Mouse (Mus musculus): Measurements from ENCODE around the gene Irf2bp2. TPM values are rescaled to one million over a fixed set of nuclear protein-coding genes. Genes with fewer than 3 reads are reported as not detected.

The Irf2bp2 gene
- polyA plus RNA-seq, 1 experiment: 1.3 TPM

DNA sequence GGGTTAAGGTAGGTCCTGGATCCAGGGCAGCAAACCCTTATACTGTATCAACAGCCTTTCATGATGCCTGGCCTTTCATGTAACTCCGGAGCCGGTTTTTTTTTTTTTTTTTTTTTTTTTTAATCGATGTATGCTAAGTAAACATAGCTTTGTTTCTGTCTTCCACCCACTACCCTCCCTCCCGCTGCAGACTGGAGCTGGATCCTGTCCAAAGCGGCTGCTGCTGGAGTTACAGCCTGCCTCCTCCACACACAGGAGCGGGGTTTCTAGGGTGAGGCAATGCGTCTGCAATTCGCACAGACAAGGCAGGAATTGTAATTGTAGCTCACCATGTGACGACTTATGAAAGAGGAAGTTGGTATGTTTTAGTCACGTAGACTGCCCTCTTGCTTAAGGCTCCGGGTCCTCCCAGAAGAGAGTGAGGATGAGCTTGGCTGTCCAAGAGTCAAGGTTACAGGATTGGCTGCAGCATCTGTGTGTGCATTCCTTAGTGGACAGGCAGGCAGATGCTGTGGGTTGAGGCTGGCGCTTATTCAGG is 2.4 kb upstream of the Irf2bp2 start:
- H3K27me3 ChIP-seq (ENCODE audit: control insufficient read depth): no peaks in the 10 kb centered on the region; the same call in 1 of the 2 replicates
- no peaks in the 10 kb centered on the region for H3K9me3 ChIP-seq (ENCODE audit: control insufficient read depth, low read length)
- TF ChIP-seq GATA1 (IDR thresholded peaks at IDR 0.05; ENCODE audit: low read length) (no peak), TAL1 (IDR thresholded peaks at IDR 0.05; ENCODE audit: low read length) (no peak)
- no peak overlapping the region for H3K4me3 ChIP-seq (replicated peaks)
- peaks cover 10% of the 10 kb centered on the region for H3K36me3 ChIP-seq (ENCODE audit: control insufficient read depth)
- peaks cover 80% of the 10 kb centered on the region for H3K4me1 ChIP-seq (ENCODE audit: control insufficient read depth)

DNA sequence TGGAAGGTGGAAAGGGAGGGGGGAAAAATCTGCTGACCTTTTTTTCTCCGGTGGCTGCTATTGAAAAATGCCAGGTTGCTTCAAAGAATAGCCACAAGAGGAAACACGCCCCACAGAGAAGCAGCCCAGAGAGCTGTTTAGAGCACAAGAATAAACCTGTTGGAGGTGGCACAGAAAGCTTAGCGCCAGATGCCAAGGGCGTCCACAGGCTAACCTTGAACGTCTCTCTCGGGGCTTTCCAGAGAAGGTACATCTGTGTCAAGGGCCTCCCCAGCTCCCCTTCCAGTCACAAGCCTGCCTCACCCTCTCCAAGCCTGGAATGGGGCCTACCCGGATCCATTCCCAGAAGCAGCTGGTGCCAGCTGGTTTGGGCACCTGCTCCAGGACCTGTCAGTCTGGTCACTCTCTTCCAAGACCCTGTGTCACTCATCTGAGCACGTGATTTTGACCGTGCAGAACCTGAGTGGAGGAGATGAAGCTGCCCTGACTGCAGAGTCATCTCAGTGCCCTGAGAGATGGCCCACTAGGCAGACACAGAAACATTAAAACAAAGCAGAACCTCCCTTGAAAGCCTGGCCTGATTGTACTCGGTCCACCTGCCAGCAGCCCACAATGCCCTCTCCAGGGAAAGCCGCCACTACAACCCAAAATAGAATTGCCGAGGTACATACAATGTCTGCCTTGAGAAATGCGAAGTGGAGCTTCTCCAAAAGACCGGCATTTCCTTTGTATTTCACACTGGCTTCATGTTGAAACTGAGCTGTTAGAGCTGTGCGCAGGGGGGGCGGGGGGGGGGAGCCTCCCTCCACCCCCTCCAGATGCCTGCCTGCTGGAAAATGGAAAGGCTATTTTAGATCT is 1.6 kb upstream of the Irf2bp2 start:
- TF ChIP-seq GATA1 (IDR thresholded peaks at IDR 0.05; ENCODE audit: low read length) (no peak), TAL1 (IDR thresholded peaks at IDR 0.05; ENCODE audit: low read length) (no peak)
- peaks cover 83% of the 10 kb centered on the region for H3K4me1 ChIP-seq (ENCODE audit: control insufficient read depth)

DNA sequence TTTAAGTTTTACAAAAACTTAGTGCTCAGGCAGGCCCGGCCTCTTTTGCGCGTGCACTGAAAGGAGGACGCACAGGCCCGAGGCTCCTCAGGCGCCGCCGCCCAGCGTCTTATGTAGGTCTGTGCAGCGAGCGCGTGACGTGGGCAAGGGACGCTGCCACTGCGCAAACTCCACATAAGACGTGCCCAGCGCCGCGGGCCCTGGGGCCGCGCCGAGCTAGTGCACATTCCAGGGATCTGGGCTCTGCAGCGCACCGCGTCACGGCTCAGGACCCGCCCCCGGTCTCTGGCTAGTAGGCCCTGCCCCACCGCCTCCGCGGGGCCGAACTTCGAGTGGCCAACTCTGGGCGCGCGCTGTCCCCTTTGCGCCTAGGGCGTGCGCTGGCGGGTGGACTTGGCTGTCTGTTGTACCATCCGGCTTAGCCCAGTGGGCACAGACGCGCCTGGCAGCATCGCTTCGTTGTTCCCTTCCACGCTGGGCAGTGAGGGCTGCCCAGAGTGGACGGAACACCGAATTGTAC is 755 bp upstream of the Irf2bp2 start:
- no peaks in the 10 kb centered on the region; the same call in 1 of the 2 replicates for H3K27me3 ChIP-seq (ENCODE audit: control insufficient read depth)
- H3K4me3 ChIP-seq (replicated peaks): peak overlapping the region; percentile 94
- H3K4me1 ChIP-seq (ENCODE audit: control insufficient read depth): peaks cover 87% of the 10 kb centered on the region
- H3K36me3 ChIP-seq (ENCODE audit: control insufficient read depth): peaks cover 20% of the 10 kb centered on the region
- H3K9me3 ChIP-seq (ENCODE audit: control insufficient read depth, low read length): no peaks in the 10 kb centered on the region
- TF ChIP-seq TAL1 (IDR thresholded peaks at IDR 0.05; ENCODE audit: low read length) (no peak), GATA1 (IDR thresholded peaks at IDR 0.05; ENCODE audit: low read length) (no peak)

More for the DNA sequence above, 1.6 kb upstream of the Irf2bp2 start:
- Histone ChIP-seq H3K9me3 (ENCODE audit: control insufficient read depth, low read length) (no peaks in the 10 kb centered on the region), H3K4me3 (replicated peaks) (peak overlapping the region; percentile 94), H3K27me3 (ENCODE audit: control insufficient read depth) (no peaks in the 10 kb centered on the region; the same call in 1 of the 2 replicates), H3K36me3 (ENCODE audit: control insufficient read depth) (peaks cover 13% of the 10 kb centered on the region)

DNA sequence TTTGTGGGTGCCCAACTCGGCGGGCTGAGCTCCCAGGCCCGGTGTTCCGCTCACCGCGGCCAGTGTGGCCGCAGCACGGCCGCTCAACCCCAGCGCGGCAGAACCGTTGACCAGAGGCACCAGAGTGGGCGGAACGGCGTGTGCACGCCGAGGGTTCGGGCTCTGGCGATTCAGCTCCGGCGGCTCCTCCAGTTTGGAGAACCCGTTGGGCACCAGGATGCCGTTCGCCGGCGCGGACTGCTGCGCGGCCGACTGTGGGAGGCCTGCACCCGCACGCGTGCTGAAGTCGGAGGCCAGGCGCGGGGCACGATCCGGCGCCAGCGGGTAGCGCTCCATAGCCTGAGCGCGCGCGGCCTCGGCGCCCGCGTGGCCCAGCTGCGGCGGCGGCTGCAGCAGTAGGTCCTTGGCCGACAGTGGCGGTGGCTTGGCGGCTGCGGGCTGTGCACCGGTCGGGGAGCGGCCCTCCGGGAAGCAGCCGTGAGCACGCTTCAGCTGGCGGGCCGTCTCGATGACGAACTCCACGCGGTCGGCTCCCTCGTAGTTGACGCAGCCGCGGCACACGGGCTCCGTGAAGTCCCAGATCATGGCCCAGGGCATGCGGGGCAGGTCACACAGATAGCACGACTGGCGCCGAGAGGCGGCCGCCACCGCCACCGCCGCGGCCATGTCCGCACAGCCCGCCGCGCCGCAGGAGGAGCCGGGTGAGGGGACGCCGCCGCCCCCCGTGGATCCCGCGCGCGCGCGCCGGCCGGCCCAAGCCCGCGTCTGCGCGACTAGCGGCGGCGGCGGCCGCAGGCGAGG is 815 bp downstream of the Irf2bp2 start:
- Histone ChIP-seq H3K9me3 (ENCODE audit: control insufficient read depth, low read length) (no peaks in the 10 kb centered on the region), H3K4me1 (ENCODE audit: control insufficient read depth) (peaks cover 86% of the 10 kb centered on the region), H3K36me3 (ENCODE audit: control insufficient read depth) (peaks cover 26% of the 10 kb centered on the region), H3K4me3 (replicated peaks) (peak overlapping the region; percentile 94), H3K27me3 (ENCODE audit: control insufficient read depth) (no peaks in the 10 kb centered on the region; the same call in 1 of the 2 replicates)
- TF ChIP-seq GATA1 (IDR thresholded peaks at IDR 0.05; ENCODE audit: low read length) (no peak), TAL1 (IDR thresholded peaks at IDR 0.05; ENCODE audit: low read length) (no peak)

DNA sequence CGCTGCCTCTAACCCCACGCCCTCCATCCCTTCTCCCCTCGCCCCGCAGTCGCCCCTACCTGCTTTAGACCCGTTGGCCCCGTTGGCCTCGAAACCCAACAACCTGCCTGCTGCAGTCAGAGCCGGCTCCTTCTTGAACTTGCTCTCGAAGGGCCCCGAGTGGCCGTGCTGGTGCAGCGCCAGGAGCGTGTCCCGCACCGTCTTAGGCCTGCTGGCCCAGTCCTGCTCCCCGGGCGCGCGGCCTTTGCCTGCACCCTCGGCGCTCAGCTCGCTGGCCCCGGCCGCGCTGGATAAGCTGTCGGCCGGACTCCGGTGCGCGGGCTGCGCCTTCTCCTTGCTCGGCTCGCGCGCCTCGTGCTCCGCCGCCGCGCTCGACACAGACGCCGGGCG is 1.4 kb downstream of the Irf2bp2 start:
- Histone ChIP-seq H3K4me3 (replicated peaks) (peak overlapping the region; percentile 94), H3K4me1 (ENCODE audit: control insufficient read depth) (peaks cover 86% of the 10 kb centered on the region), H3K36me3 (ENCODE audit: control insufficient read depth) (peaks cover 31% of the 10 kb centered on the region), H3K27me3 (ENCODE audit: control insufficient read depth) (no peaks in the 10 kb centered on the region; the same call in 1 of the 2 replicates), H3K9me3 (ENCODE audit: control insufficient read depth, low read length) (no peaks in the 10 kb centered on the region)
- TF ChIP-seq GATA1 (IDR thresholded peaks at IDR 0.05; ENCODE audit: low read length) (no peak), TAL1 (IDR thresholded peaks at IDR 0.05; ENCODE audit: low read length) (no peak)

DNA sequence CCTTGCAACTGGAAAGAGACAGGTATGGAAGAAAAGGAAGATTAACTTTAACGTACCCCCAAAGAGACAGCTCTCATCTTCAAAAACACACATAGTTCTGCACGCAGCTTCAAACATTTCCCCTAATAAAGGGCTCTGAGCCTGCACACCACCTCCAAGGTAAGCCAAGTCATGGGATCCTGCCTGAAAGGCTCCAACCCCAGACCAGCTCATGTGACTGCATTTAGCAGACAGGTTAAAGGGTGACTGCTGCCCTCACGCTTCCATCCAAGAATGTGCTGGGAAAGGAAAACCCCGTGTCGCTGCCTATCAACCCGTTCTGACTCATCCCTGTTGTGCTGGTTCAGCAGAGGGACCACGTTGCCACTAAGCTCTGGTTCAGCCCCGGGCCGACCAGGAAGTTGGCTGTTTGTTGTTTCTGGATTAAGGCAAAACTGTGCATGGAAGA is 1.9 kb downstream of the Irf2bp2 start:
- peaks cover 85% of the 10 kb centered on the region for H3K4me1 ChIP-seq (ENCODE audit: control insufficient read depth)
- H3K36me3 ChIP-seq (ENCODE audit: control insufficient read depth): peaks cover 36% of the 10 kb centered on the region
- TF ChIP-seq TAL1 (IDR thresholded peaks at IDR 0.05; ENCODE audit: low read length): no peak
- TF ChIP-seq GATA1 (IDR thresholded peaks at IDR 0.05; ENCODE audit: low read length): no peak
- no peaks in the 10 kb centered on the region for H3K9me3 ChIP-seq (ENCODE audit: control insufficient read depth, low read length)
- peak overlapping the region; percentile 94 for H3K4me3 ChIP-seq (replicated peaks)
- no peaks in the 10 kb centered on the region; the same call in 1 of the 2 replicates for H3K27me3 ChIP-seq (ENCODE audit: control insufficient read depth)

DNA sequence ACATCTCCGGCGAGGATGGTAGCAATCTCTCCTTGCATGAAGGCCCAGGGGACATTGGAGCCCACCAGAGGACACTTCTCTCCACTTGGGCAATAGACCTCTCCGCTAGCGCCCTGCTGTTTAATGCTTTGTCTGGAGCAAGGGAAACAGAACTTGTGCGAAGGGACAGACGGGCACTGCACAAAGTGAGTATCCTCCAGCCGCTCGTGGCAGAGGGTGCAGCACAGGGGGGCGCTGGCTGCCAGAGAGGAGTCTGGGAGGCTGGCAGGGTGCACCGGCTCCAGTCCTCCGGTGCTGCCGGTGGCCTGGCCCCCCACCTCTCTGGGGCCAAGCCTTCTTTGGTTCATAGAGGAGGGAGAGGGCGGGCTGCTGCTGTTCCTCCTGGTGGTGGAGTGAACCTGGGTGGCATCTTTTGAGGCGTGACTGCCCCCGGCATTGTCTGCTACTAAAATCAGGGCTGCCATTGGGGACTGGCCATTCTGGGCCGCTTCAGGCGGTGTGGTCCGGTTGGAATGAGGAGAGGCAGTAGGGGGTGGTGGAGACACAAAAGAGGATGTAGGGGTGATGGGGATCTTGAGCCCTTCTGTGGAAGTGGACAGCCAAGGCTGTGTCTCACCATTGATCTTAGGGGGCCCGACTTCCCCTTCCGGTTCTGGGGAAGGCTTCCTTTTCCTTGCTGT is 2.5 kb downstream of the Irf2bp2 start:
- Histone ChIP-seq H3K9me3 (ENCODE audit: control insufficient read depth, low read length) (no peaks in the 10 kb centered on the region), H3K4me3 (replicated peaks) (peak overlapping the region; percentile 94), H3K36me3 (ENCODE audit: control insufficient read depth) (peaks cover 41% of the 10 kb centered on the region), H3K27me3 (ENCODE audit: control insufficient read depth) (no peaks in the 10 kb centered on the region; the same call in 1 of the 2 replicates), H3K4me1 (ENCODE audit: control insufficient read depth) (peaks cover 84% of the 10 kb centered on the region)
- no peak for TF ChIP-seq TAL1 (IDR thresholded peaks at IDR 0.05; ENCODE audit: low read length)
- TF ChIP-seq GATA1 (IDR thresholded peaks at IDR 0.05; ENCODE audit: low read length): no peak

DNA sequence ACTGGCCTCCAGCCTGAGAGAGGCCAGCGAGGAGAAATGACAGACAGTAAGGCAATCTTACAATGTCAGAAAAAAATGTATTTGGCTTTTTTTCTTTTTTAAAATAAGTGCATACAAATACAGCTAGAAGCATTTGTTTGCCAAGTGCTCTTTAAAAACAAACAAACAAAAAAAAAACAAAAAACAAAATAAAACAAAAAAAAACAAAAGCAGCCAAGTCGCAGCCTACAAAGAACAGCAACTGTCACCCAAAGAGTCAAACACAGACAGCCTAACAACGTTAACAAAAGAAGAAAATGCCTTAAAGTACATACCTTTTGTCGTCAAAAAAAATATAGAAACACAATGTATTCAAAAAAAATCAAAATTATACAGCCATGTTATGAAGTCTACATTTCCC is 3.2 kb downstream of the Irf2bp2 start:
- no peak for TF ChIP-seq GATA1 (IDR thresholded peaks at IDR 0.05; ENCODE audit: low read length)
- TF ChIP-seq TAL1 (IDR thresholded peaks at IDR 0.05; ENCODE audit: low read length): no peak
- Histone ChIP-seq H3K4me3 (replicated peaks) (peak overlapping the region; percentile 94), H3K9me3 (ENCODE audit: control insufficient read depth, low read length) (no peaks in the 10 kb centered on the region), H3K27me3 (ENCODE audit: control insufficient read depth) (no peaks in the 10 kb centered on the region; the same call in 1 of the 2 replicates), H3K4me1 (ENCODE audit: control insufficient read depth) (peaks cover 82% of the 10 kb centered on the region), H3K36me3 (ENCODE audit: control insufficient read depth) (peaks cover 46% of the 10 kb centered on the region)

All from erythroblast, embryonic 14.5 days (primary cell).